Mouse (Mus musculus): Measurements from ENCODE around the gene Blnk.

- TF ChIP-seq CTCF (IDR thresholded peaks at IDR 0.05; ENCODE audit: low read depth) (no peak), EP300 (IDR thresholded peaks at IDR 0.05; ENCODE audit: low read depth) (no peak)
These were observed 37.5 kb upstream of the Blnk start for GRCm38 (mm10) chr19:41031869-41032268.
